21 mouse cellular contexts compared by ENCODE assay signal in genomic region chr17:8973331-8973730, GRCm38 (mm10). TPM values are rescaled to one million over a fixed set of nuclear protein-coding genes. Genes with fewer than 3 reads are reported as not detected.
DNase-seq lines count a peak whose midpoint lies in the region; ATAC-seq lines count a peak whose summit lies in the region.
"Had no signal": no experiment of that assay in that cellular context is flagged by ENCODE, and none has a peak within 500 bp of the region (broad histone marks: within the 10 kb centered on the region; RNA-seq: fewer than 3 reads in every experiment).

No protein-coding gene starts in this region.

- H3K36me3 ChIP-seq in midbrain, embryonic 16.5 days (ENCODE audit: control insufficient read depth, insufficient read depth, low read length): peaks cover 11% of the 10 kb centered on the region
- H3K36me3 ChIP-seq in midbrain, embryonic 13.5 days: peaks cover 44% of the 10 kb centered on the region
- H3K36me3 ChIP-seq: heart, embryonic 10.5 days; heart, embryonic 13.5 days had no signal

- 66% methylated on average over 5 of the region's 5 CpGs for WGBS in midbrain, embryonic 16.5 days
- WGBS in midbrain, embryonic 13.5 days: 72% methylated on average over 5 of the region's 5 CpGs

- peak; percentile 59; the same call in 1 of the 2 replicates for ATAC-seq in cerebellum, adult (ENCODE audit: insufficient number of reproducible peaks, low FRiP score, low TSS enrichment)
- ATAC-seq in midbrain, embryonic 16.5 days: no peak
- ATAC-seq in midbrain, embryonic 13.5 days: no peak
- ATAC-seq: activated CD4-positive, CD25-positive, alpha-beta regulatory T cell, adult 4 months; forebrain, embryonic 13.5 days; forebrain, embryonic 16.5 days had no signal

- H3K9ac ChIP-seq in midbrain, embryonic 16.5 days (ENCODE audit: low read depth, low read length): 0 out of 2 replicates have a peak overlapping the region, but pooled peaks have one; percentile 34
- no peak overlapping the region for H3K9ac ChIP-seq in midbrain, embryonic 13.5 days (replicated peaks)
- H3K9ac ChIP-seq: forebrain, embryonic 13.5 days; heart, embryonic 13.5 days had no signal

- no peaks in the 10 kb centered on the region for H3K9me3 ChIP-seq in midbrain, embryonic 16.5 days (replicated peaks; ENCODE audit: control insufficient read depth, low read length, poor library complexity, severe bottlenecking)
- H3K9me3 ChIP-seq in midbrain, embryonic 13.5 days: no peaks in the 10 kb centered on the region
- H3K9me3 ChIP-seq: forebrain, embryonic 10.5 days; forebrain, embryonic 13.5 days; heart, embryonic 10.5 days; heart, embryonic 13.5 days had no signal

- no peak overlapping the region for H3K4me2 ChIP-seq in midbrain, embryonic 16.5 days (ENCODE audit: low read length)
- no peak overlapping the region for H3K4me2 ChIP-seq in midbrain, embryonic 13.5 days (replicated peaks)
- H3K4me2 ChIP-seq: forebrain, embryonic 13.5 days; heart, embryonic 13.5 days had no signal

- no peak overlapping the region for H3K27ac ChIP-seq in midbrain, embryonic 16.5 days (ENCODE audit: low read length)
- no peak overlapping the region for H3K27ac ChIP-seq in midbrain, embryonic 13.5 days
- H3K27ac ChIP-seq: forebrain, embryonic 10.5 days; forebrain, embryonic 13.5 days; heart, adult 2 months; heart, embryonic 10.5 days; heart, embryonic 13.5 days had no signal

- peaks cover 9% of the 10 kb centered on the region for H3K4me1 ChIP-seq in midbrain, embryonic 16.5 days (ENCODE audit: control insufficient read depth, insufficient read depth, low read length)
- H3K4me1 ChIP-seq in midbrain, embryonic 13.5 days (replicated peaks): peaks cover 26% of the 10 kb centered on the region
- H3K4me1 ChIP-seq: heart, embryonic 10.5 days had no signal

- DNase-seq in cerebellum, adult 8-10 months: no peak
- peak; percentile 40 for DNase-seq in cerebellum, adult 9-10 months
- no peak for DNase-seq in cerebellum, postnatal 4 days (ENCODE audit: low spot score in 2 of 2)
- DNase-seq: adrenal gland, adult 8-10 months; adrenal gland, postnatal 25 days; gastrocnemius, postnatal 10 days; gastrocnemius, postnatal 36 days; heart, adult 2 months; heart, postnatal 14 days; heart, postnatal 4 days; kidney, adult 11 months; kidney, adult 8-10 months had no signal

- no peaks in the 10 kb centered on the region for H3K27me3 ChIP-seq in midbrain, embryonic 16.5 days (ENCODE audit: control insufficient read depth, insufficient read depth, low read depth, low read length)
- no peaks in the 10 kb centered on the region for H3K27me3 ChIP-seq in midbrain, embryonic 13.5 days
- H3K27me3 ChIP-seq: forebrain, embryonic 13.5 days had no signal

- H3K4me3 ChIP-seq in midbrain, embryonic 16.5 days (ENCODE audit: low read depth, low read length): no peak overlapping the region
- H3K4me3 ChIP-seq in midbrain, embryonic 13.5 days (replicated peaks): no peak overlapping the region
- H3K4me3 ChIP-seq: forebrain, embryonic 10.5 days; forebrain, embryonic 13.5 days; heart, adult 2 months; heart, embryonic 10.5 days; heart, embryonic 13.5 days had no signal

RNA-seq across cellular contexts. Expression of gene 1700010I14Rik, which starts 14.8 kb away (rescaled TPM):
- 3.0 and 3.6 TPM in 2 replicates for polyA plus RNA-seq in midbrain, embryonic 16.5 days (2015; fragmentation: Nextera tagmentation; extraction: Ambion mirVana)
- 2.7 and 3.1 TPM in 2 replicates for polyA plus RNA-seq in midbrain, embryonic 13.5 days (2015; fragmentation: Nextera tagmentation; extraction: Ambion mirVana)
